Mouse (Mus musculus): ENCODE measurements around the gene Nudt9. TPM values are rescaled to one million over a fixed set of nuclear protein-coding genes. Genes with fewer than 3 reads are reported as not detected.
"Not testable (repeated sequence)": the region's sequence is repeated elsewhere in the genome, so short reads cannot be mapped to it uniquely, and the experiment has no call there.

Gene Nudt9
- 56.5 and 60.0 TPM in 2 replicates for total RNA-seq (2021)
- long read RNA-seq, experiment 1, transcript Nudt9-201 (8 exons, 1,488 nt): major isoform, 63 of 81 reads
- long read RNA-seq, experiment 1, partial matches to known transcripts: 2 of 81 reads
- long read RNA-seq, experiment 1, other reads (novel, unspliced or antisense): 16 of 81 reads
- long read RNA-seq, experiment 2, transcript Nudt9-201 (8 exons, 1,488 nt): major isoform, 70 of 85 reads
- long read RNA-seq, experiment 2, partial matches to known transcripts: 3 of 85 reads
- long read RNA-seq, experiment 2, other reads (novel, unspliced or antisense): 12 of 85 reads

- peak; percentile 99 for DNase-seq
Observed at GRCm38 (mm10) chr5:104046256-104047199, at the start of gene Nudt9. Nudt9 (plus strand) TSS chr5:104046306.

DNA sequence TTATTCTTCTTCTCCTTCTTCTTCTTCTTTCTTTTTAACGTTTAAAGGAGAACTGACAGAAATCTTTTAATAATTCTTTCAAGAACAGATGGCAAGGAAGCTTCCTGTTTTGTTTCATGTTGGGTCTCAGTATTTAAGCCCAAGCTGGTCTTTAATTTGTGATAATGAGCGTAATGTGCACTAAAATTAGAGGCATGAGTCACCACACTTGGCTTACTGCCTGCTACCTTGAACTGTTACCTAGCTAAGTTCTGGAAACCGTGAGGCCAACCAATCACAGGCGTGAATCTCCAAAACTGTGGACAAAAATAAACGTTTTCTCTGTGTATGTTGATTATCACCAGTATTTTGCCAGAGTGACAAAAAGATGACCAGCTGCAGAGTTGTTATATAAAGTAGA, 47.4 kb upstream of the Nudt9 start:
- peak; percentile 54 for DNase-seq

- peak; percentile 88 for DNase-seq
Observed at GRCm38 (mm10) chr5:103999738-104000137, 46.4 kb upstream of the Nudt9 start.

- DNase-seq: no peak
Observed at GRCm38 (mm10) chr5:104002549-104003255, 43.4 kb upstream of the Nudt9 start.

DNA sequence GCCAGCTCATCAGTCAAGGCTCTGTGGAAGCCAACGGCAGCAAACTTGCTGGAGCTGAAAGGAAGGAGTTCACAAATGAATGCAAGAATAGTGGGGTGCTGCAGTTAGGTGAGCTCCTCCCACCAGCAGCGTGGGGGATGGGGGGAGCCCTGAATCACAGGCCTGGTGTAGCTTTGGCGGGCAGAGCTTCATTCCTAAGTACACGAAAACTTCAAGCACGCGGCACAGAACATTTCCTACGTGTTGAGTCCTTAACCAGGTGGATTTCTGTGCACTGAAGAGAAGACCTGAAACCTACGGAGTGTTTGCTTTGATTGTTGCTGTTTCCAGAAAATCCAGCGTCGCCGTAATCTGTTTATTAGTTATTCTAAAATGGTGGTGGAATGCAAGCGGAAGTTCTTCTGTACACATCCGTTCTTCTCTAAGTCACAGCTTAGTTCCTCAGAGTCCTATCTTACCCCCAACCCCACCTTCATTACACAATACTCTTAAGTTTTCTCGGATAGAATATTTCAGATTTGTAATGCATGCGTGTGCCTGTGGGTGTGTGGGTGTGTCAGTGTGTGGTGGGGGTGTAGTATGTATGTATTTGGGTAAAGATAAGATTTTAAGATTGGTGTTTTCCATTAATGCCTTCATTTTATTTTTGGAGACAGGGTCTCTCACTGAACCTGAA, 42.7 kb upstream of the Nudt9 start:
- no peak for DNase-seq

- no peak for DNase-seq
Observed at GRCm38 (mm10) chr5:104003955-104004354, 42.2 kb upstream of the Nudt9 start.

DNA sequence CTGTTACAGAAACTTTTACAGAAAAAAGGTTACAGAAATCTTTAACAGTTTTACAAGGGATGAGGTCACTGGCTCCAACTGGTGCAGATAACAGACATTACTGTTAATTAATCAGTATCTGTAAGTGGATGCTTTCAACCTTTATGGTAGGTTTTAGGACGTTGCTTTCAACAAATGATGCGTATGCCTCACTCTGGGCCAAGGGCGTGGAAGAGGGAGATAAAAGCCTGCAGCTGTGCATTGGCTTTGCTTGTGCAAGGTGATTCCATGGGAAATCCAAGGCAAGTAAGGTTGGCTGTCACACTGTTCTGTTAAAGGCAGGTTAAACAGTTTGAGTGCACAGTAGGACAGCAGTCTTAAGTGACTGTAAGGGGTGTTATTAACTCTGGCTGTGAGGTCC, 39.3 kb upstream of the Nudt9 start:
- DNase-seq: no peak

DNA sequence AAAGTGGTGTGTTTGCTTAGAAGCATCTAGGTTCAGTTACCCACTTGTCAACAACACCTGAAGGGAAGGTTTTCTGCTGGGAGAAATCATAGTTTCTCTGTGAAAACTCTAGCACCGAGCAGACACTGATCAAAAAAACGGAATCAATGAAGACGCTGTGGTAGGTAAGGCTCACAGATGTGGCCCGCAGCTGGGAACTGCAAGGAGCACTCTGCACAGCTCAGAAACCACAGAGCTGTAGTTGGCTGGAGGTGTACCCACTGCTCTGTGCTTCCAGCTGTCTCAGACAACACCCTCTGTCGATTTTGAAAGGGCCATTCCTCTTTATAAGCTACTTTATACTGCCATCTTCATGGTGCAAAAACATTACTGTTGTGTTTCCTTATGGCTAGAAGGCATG, 38.3 kb upstream of the Nudt9 start:
- DNase-seq: no peak

DNA sequence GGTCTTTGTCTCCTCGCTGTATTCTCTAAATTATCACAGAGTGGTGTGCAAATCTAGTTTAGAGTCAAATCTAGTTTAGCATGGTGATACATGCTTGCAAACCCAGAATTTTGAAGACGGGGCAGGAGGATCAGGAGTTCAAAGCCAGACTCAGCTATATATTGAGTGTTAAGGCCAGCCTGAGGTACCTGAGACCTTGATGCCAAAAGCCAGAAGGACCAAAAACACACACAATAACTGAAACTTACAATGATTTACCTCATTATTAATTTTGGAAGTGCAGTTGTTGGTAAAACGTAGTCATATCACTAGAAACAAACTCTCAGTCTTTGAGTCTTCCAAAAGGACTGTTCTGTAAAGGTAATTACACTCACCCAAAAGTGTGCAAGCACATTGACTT, 36.7 kb upstream of the Nudt9 start:
- no peak for DNase-seq

- no peak for DNase-seq
Observed at GRCm38 (mm10) chr5:104010261-104010660, 35.8 kb upstream of the Nudt9 start.

DNA sequence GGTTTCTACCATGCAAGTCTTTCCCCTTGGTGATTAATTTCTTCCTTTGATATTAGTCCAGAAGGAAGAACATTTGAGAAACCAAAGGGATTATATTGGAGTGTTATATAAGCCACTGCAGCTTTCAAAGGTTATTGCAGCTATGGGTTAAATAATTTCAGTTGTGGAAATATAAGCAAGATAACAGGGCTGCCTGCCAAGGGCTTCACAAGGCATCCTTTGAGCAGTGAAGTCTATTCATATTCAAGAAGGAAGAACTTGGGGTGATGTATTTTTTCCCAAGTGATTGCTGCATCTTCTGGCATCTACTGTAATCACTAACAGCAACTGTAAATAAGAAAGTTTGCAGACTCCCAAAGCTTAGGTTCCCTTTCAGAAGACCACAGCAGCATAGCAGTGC, 34.7 kb upstream of the Nudt9 start:
- no peak for DNase-seq

GRCm38 (mm10) chr5:104021597-104022378, 24.3 kb upstream of the Nudt9 start, which contains the start of gene Hsd17b11:
Hsd17b11 (minus strand) TSS chr5:104021919.
- peak; percentile 93 for DNase-seq

GRCm38 (mm10) chr5:104022558-104022957, 23.5 kb upstream of the Nudt9 start:
- DNase-seq: no peak

- no peak for DNase-seq
Observed at GRCm38 (mm10) chr5:104023289-104024020, 22.7 kb upstream of the Nudt9 start.

DNA sequence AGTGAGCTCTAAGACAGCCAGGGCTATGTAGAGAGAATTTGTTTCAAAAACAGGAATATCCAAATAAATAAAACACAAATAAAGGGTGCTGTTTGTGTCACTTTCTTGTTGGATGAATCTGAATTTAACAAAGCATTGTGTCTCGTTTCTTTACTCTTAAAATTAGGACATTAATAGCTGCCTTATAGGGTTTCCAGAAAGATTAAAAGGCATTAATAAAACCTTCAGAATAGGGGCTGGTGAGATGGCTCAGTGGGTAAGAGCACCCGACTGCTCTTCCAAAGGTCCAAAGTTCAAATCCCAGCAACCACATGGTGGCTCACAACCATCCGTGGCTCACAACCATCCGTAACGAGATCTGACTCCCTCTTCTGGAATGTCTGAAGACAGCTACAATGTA, 21.9 kb upstream of the Nudt9 start:
- not testable (repeated sequence) for DNase-seq

- DNase-seq: no peak
Observed at GRCm38 (mm10) chr5:104024762-104025161, 21.3 kb upstream of the Nudt9 start.

DNA sequence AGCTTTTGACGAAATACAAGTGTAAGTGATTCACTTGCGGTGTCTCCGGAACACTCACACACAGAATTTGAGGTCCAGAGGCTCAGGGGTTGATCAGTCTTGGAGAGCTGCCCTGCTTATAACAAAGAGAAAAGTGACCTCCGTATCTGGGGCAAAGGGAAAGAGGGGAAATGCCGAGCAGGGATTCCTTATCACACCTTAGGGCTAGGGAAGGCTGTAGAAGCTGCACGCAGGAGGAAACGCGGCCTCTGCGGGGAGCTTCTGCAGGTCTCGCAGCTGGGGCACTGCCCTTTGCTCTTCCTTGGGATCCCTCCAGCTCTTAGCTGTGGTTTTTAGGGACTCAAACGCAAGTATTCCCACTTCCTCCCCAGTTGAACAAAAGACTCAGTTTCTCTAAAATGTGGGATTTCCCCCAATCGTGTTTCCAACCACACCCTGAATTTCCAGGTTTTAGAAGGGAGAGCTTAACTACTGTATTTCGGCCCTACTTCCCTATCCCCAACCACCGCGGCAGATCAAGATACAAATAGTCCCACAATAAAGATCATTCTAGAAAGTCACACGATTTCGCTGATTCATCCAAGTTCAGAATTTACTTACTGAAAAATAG, 20.8 kb upstream of the Nudt9 start:
- peak; percentile 9 for DNase-seq

GRCm38 (mm10) chr5:104032434-104033097, 13.5 kb upstream of the Nudt9 start:
- no peak for DNase-seq

DNA sequence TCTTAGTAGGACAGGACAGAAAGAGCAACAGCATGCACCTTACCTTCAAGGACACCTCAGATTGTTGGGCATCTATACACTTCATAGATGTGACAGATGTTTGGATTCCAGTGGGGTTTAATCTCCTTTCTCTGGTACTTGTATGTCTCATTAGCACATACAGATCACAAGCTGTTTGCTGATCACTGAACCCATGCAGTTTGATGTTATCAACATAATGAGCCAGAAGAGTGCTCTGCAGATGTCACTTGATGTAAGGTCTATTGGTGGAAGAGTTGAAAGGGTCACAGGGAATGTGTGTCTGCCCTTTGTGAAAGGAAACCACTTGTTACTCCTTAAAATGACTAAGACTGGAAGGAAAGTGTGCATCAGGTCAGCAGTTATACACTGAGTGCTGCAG, 11.0 kb upstream of the Nudt9 start:
- no peak for DNase-seq

DNA sequence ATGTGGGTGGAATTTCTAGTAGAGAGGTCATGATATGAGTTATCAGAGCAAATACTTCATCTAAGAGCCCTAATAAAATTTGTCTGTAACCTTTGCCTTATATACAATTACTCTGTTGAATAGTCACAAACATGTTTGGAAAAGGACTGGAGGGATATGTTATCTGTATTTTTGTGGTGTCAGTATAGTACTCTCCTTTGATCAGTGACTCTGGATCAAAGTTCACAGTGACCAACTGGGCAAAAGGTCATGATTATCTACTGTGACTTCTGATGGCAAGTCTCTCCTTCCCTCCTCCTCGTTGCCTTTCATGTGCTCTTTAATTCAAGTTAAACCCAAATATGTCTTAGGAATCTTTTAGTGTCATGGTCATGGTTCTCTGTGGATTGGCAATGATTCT, 10.3 kb upstream of the Nudt9 start:
- DNase-seq: no peak
